Mouse (Mus musculus): ENCODE results near the gene Znrf4.

GRCm38 (mm10) chr17:56536874-56537273, 24.6 kb upstream of the Znrf4 start:
- TF ChIP-seq CTCF (IDR thresholded peaks at IDR 0.05; ENCODE audit: low read depth) (no peak), EP300 (IDR thresholded peaks at IDR 0.05; ENCODE audit: low read depth) (no peak)

Data from liver, embryonic 14.5 days (tissue).